Mouse (Mus musculus): ENCODE measurements at regions not wholly inside any gene's neighbourhood (a gene's known extent, or its start where the extent isn't known, plus 50 kb on each side); places are given as distances from the start of the nearest gene placed in this dataset.
A peak's percentile ranks its signal among the peaks of the same experiment; 100 is the strongest.

DNA sequence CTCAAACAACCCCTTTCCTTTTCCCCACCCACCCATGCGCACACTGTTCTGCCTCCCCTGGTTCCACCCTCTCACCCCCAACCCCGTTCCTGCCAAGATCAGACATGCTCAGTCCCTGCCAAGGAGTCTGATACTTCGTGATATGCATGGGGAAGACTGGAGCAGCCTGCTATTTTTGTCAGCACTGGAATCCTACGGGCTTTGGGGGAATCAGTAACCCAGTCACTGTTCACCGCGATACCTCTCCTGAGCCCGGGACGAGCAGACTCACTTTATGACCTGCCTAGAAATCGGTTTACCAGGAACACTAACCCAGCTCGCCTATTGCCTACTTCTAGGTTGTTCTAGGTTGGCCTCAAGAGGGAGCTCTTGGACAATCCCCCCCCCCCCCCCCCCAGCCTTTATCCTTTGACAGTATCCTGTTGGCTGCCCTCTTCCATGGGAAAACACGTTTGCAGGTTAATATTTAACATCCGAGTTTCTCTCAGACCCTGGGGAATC, 110.2 kb downstream of the Ddx11 start:
- TF ChIP-seq CTCF (IDR thresholded peaks at IDR 0.05): peak; percentile 58
- no peak overlapping the region; the same call in 1 of the 2 replicates for H3K27ac ChIP-seq
- intact Hi-C loops (cut with DNase I): no loop called here
- peak; percentile 22 for DNase-seq
- H3K4me3 ChIP-seq: peak overlapping the region; percentile 62

DNA sequence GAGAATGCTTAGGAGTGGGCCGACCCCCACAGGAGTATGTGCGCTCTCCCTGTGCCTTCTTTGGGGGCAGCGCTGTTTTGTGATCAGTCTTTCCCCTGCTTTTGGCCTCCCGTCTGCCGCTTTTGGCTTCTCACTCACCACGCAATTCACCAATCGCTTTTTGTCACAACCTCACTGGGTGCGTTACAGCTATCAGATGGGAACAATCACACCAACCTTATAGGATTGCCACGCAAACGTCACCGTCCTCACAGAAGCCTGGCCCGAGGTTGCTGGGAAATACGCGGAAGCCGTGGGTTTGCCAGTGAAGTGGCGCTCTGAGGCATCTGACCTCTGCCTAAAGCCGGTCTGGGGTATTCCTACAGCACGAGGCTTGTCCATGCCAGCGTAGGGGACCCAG, 111.1 kb downstream of the Ddx11 start:
- no peak for TF ChIP-seq CTCF (IDR thresholded peaks at IDR 0.05)
- DNase-seq: no peak
- no peak overlapping the region for H3K27ac ChIP-seq
- H3K4me3 ChIP-seq: no peak overlapping the region
- intact Hi-C loops (cut with DNase I): no loop called here

DNA sequence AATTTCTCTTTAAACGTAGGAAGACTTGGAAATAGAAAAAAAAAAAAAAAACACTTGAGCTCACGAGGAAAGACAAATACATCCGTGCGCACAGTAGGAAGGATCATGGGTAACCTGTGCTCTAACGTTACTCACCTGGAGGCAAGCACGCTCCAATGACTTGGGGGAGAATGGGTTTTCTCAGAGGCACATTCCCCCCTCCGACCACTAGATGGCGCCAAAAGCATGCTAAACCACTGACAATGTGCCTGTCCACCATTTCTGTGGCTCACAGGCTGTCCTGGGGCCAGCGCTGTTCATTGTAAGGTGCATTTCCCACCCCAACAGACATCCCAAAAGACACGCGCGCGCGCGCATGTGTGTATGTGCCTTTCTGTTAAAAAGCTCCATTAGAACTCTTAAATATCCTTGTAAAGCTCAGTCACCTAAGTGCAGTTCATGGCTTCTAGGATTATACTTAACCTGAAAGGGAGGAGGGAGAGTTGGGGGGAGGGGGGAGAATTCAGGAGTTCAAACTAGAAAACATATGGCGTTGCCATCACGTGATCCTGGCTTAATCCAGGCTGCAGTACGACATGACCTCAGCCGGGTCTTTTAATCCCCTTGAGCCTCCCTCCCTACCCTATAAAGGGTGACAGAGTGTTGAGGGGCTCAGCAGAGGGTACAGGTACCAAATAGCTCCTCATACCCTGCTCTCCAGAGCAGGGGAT, 111.9 kb downstream of the Ddx11 start:
- peak; percentile 95 for TF ChIP-seq CTCF (IDR thresholded peaks at IDR 0.05)
- Histone ChIP-seq H3K27ac (no peak overlapping the region), H3K4me3 (no peak overlapping the region)
- peak; percentile 86 for DNase-seq
- intact Hi-C loops (cut with DNase I): loop anchor here (1.0 kb wide), 2 partner anchors 219 to 250 kb away; no protein-coding TSS in a partner anchor

DNA sequence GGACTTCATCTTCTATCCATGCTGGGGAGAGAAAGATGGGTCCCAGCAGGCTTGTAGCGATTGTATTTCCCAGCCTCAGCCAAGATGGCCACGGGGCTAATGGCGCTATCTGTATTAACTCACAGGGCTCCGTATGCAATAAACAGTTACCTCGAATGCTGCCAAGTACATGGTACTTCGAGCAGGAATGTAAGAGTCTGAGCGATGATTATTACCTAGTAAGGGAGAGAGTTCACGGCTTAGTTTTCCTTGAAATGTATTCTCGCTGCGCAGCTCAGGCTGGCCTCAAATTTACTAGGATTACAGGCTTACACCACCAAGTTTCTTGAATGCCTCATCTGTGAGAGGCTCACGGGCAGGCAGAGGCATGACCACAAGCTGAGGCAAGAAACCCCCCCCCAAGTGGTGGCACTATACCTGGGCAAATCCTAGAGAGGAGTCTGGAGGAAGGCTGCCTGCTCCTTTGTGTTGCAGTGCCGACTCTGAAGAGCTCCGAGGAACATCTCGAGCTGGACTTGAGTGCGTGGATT, 112.6 kb downstream of the Ddx11 start:
- Histone ChIP-seq H3K4me3 (no peak overlapping the region), H3K27ac (no peak overlapping the region)
- TF ChIP-seq CTCF (IDR thresholded peaks at IDR 0.05): no peak
- intact Hi-C loops (cut with DNase I): loop anchor here (1.0 kb wide), 2 partner anchors 218 to 249 kb away; no protein-coding TSS in a partner anchor
- no peak for DNase-seq

DNA sequence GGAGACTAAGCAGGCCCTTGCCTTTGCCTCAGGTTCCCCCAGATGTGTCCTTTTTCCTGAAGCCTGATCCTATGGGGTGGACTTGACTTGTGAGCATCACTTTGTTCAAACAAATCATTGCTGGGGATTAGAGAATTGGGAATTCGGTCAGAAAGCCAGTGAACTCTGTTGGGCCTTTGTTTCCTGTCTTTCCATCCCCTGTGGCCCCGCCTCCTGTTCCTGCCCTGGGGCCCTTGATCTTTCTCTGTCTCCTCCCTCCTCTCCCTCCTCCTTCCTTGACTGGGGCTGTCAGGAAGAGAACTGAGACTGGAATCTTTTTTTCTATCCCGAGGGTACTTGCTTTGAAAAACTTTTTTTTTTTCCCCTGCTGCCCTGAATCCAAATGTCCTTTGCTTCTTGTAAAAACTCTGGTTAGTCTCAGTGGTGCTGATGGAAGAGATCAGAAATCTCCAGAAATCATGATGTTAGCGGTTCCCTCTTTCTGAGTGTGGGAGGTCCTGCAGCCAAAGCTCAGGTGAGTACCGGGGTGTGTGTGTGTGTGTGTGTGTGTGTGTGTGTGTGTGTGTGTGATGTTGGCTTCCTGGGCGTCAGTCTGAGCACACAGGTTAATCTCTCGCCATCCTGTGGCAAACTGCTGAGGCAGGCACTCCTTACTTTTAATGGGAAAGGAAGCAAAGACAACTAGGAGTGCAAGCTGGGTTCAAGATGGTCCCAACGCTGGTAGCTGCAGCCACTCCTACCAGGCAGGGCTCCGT, 118.7 kb downstream of the Ddx11 start:
- TF ChIP-seq CTCF (IDR thresholded peaks at IDR 0.05): no peak
- peak; percentile 35 for DNase-seq
- intact Hi-C loops (cut with DNase I): no loop called here
- Histone ChIP-seq H3K4me3 (peak overlapping the region; percentile 36), H3K27ac (peak overlapping the region; percentile 48; the same call in 1 of the 2 replicates)

DNA sequence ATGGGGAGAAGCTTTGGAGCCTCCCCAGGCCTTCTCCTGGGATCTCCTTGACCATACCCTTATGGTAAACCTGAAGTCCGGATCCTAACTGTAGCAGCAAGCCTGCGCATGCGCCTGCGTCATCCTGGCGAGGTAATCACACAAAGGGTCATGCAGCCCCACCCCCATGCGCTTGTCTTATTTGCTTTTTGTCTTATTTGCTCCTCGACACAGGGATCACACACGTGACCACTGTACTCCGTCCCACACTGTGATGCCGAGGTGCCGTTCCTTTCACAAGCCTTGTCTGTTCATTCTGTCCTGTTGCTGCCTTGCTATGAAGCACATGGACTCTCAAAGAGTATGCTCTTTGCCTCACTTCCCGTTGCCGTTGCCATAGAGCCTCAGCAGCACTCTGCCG, 120.9 kb downstream of the Ddx11 start:
- no peak overlapping the region for H3K4me3 ChIP-seq
- intact Hi-C loops (cut with DNase I): no loop called here

DNA sequence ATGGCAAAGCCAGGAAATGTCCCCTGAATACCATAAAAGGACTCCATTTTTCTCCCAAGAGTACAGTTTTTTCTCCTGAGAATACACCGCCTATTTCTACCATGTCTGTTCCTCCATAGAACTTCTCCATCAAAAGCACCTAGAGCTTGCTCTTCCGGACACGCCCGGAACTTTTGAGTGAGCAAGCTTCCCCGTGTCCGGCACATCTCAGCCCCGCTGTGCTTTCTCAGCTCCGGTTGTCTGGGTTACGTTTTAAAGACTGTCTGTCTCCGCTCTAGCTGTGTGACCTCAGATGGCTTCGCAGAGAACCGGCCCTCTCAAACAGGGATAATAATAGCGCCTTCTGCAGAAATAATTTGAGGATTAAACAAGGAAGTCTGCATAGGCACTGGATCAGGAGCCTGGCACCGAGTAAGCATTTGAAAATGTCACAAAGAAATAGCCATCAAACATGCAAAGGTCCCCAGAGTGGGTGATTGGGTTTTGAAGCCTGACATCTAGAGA, 122.8 kb downstream of the Ddx11 start:
- DNase-seq: no peak
- H3K4me3 ChIP-seq: no peak overlapping the region
- intact Hi-C loops (cut with DNase I): no loop called here
- peak overlapping the region; percentile 24 for H3K27ac ChIP-seq
- TF ChIP-seq CTCF (IDR thresholded peaks at IDR 0.05): no peak

More for the DNA sequence above, 120.9 kb downstream of the Ddx11 start:
- TF ChIP-seq CTCF (IDR thresholded peaks at IDR 0.05): no peak
- DNase-seq: no peak
- no peak overlapping the region for H3K27ac ChIP-seq

DNA sequence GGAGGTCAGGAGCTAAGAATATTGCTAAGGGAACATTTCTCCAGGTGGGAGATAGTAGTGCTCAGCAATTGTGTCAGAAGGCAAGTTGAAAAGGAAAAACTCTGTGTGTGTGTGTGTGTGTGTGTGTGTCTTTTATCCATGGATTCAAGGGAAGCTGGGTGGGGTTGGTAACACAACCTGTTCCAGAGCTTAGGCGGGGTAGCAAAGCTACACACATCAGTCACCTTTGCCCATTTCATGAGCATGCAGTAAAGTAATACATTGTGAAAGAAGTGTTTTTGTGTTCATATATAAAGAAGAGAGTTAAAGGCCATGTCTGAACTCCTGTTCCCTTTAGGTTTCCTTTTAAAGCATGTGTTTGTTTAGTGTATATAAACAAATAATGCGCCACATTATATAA, 128.2 kb downstream of the Ddx11 start:
- TF ChIP-seq CTCF (IDR thresholded peaks at IDR 0.05): no peak
- no peak for DNase-seq
- H3K27ac ChIP-seq: no peak overlapping the region
- intact Hi-C loops (cut with DNase I): no loop called here
- no peak overlapping the region for H3K4me3 ChIP-seq

DNA sequence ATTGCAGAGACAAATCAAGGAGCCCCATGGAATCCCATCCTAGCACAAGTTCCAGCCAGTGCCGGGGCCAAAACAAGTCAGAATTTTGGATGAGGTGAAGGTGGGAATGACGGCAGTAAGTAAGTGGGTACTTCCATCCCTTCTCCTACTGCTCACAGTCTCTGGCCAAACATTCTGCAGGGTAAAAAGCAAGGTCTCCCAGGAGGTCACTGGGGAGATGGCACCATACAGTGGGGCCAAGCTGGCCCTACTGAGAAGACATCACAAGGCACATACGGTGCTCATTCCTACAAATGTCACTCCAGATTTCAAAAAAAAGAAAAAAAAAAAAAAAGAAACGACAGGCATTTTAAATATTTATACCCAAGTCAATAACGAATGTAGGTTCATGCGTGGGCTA, 129.6 kb downstream of the Ddx11 start:
- H3K27ac ChIP-seq: no peak overlapping the region
- no peak for DNase-seq
- no peak for TF ChIP-seq CTCF (IDR thresholded peaks at IDR 0.05)
- intact Hi-C loops (cut with DNase I): no loop called here
- no peak overlapping the region for H3K4me3 ChIP-seq

DNA sequence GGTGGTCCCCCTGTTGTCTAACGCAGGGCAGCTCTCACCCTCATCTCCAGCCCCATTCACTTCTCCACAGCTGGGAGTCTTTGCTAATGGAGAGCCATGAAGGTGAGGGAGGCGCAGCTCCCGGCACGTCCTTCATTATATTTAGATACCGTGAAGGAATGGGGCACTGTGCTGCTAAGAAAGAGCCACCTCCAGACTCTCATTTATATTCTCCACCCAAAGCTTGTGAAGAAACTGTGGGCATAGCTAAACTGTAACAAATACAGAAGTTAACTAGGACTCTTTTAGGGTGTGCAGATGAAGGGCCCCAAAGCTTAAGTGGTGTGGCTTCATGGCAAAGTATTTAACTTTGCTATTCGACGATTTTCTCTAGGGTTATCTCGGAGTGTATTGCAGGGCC, 136.4 kb downstream of the Ddx11 start:
- no peak for DNase-seq
- no peak for TF ChIP-seq CTCF (IDR thresholded peaks at IDR 0.05)
- no peak overlapping the region for H3K4me3 ChIP-seq
- no peak overlapping the region for H3K27ac ChIP-seq
- intact Hi-C loops (cut with DNase I): no loop called here

DNA sequence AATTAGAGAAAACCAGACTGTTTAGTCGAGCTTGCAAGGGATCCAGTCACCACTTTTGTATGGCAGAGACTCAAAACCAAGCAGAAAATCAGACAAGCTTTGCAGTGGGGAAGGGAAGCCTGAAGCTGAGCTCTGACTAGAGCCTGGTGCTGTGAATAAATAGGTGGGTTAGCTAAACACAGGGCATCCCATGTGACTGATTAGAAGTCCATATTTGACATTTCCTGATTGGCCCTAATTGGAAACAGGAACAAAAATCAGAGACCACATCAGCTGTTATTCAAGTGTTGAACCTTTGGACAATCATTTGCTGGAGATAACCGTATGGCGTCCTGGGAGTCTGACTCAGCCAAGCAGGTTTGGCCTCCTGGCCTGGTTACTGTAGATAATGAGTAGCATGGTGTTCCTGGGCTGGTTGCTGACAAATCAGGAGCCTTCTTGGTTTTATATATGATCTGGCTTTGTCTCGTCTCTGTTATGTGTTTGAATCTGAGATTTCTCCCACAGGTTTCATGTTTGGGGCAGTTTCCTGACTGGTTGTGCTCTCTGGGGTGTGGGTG, 139.4 kb downstream of the Ddx11 start:
- Histone ChIP-seq H3K27ac (no peak overlapping the region), H3K4me3 (no peak overlapping the region)
- no peak for DNase-seq
- intact Hi-C loops (cut with DNase I): no loop called here
- no peak for TF ChIP-seq CTCF (IDR thresholded peaks at IDR 0.05)

DNA sequence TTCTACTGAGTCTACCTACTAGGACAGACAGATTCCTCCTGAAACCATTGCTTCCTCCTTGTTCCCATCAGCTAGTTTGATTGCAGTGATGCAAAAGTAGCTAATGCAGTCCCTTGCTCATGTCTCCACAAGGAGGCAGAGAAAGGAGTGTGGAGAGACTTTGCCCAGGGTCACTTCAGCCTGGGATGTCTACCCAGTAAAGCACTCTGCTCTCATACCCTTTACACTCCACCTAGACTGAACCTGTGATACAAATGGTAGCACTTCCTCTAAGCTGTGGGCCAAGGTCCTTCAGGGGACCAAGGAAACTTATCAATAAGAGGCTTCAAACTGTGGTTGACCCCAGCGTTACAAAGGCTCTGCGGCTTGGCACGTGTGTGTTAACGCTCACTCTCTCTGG, 140.1 kb downstream of the Ddx11 start:
- Histone ChIP-seq H3K27ac (no peak overlapping the region), H3K4me3 (no peak overlapping the region)
- no peak for TF ChIP-seq CTCF (IDR thresholded peaks at IDR 0.05)
- intact Hi-C loops (cut with DNase I): no loop called here
- no peak for DNase-seq

DNA sequence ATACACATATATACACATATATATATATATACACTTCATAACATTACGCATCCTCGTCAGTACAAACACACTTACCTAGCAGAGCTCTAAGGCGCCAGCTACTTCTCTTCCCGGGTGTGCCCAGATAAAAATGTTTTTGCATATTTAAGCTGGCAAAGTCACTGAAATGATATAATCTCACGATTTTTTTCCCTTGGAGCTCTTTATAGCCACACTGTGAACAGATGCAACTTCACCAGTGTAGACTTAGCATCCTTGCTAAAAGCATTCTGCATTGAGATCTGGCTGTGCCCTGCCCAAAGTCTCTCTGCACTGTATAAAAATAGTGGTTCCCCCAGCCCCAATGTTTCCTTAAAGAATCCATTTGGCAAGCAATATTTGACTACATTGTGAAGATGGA, 143.5 kb downstream of the Ddx11 start:
- H3K4me3 ChIP-seq: no peak overlapping the region
- H3K27ac ChIP-seq: no peak overlapping the region
- intact Hi-C loops (cut with DNase I): no loop called here
- TF ChIP-seq CTCF (IDR thresholded peaks at IDR 0.05): no peak
- no peak for DNase-seq
